Mouse (Mus musculus) lung, adult 2 months (tissue): Measurements from ENCODE around the gene Hist1h1b.

Source experiments
- CTCF ChIP-seq: fragments of 200-500 bp; IDR thresholded peaks from 2 replicates; pipeline ENCODE4 v1.5.1; 2011; ENCODE audit warnings: mild to moderate bottlenecking, low read length, control low read depth; ENCODE audit not compliant: insufficient read depth
- POLR2A ChIP-seq: fragments of 200-500 bp; IDR thresholded peaks from 2 replicates; pipeline ENCODE4 v1.6.1; 2011; ENCODE audit warnings: low read depth, mild to moderate bottlenecking, control low read depth, low read length, borderline replicate concordance; ENCODE audit errors: extremely low read depth

GRCm38 (mm10) chr13:21783734-21784161 lies 3.3 kb upstream of the Hist1h1b start:
- no peak for TF ChIP-seq CTCF
- TF ChIP-seq POLR2A = no peak
